Mouse (Mus musculus): ENCODE measurements around the gene Stub1.

DNA sequence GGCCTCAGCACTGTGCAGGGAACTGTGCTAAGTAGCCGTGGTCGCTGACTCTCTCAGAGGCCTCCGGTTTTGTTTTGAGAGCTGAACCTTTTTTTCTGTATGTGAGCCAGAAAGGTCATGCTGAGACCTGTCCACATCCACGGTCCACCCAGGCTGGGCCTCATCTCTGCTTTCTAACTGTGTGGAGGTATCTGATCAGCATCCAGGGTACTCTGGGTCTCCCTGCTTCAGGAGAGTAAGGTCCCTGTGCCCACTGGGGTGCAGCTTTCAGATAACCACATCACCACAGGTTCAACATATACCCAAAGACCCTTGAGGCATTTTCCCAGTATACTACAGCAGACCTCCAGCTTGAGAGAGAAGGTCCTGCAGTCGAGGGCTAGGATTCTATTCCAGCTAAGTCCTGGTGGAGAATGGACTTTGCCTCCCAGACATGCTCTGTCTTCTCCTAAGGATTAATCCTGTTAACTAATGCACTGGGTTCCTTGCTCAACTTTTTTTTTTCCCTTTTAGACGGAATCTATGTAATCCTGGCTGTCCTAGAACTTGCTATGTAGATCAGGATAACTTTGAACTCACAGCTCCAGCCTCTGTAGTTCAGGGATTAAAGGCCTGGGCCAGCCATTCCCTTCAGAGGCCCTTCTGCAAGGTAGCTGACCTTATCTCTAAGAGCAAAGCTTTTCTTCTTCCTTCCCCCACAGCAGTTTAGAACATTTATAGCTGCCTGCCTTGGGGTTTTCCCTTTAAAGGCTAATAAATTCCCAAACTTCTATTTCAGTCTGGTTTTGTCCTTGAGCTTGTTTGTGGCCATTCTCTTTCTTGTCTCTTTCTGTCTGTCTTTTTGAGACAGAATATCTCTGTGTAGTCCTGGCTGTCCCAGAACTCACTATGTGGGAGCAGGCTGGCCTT, 28.8 kb upstream of the Stub1 start:
- TF ChIP-seq CTCF (IDR thresholded peaks at IDR 0.05): no peak
- TF ChIP-seq POLR2A (IDR thresholded peaks at IDR 0.05; ENCODE audit: insufficient read depth, low read depth, low read length): no peak

Data from heart, adult 2 months (tissue).